Mouse (Mus musculus): ENCODE results near the gene Erf. TPM values are rescaled to one million over a fixed set of nuclear protein-coding genes. Genes with fewer than 3 reads are reported as not detected.

The Erf gene
- polyA plus RNA-seq, 1 experiment: 37.1 TPM

DNA sequence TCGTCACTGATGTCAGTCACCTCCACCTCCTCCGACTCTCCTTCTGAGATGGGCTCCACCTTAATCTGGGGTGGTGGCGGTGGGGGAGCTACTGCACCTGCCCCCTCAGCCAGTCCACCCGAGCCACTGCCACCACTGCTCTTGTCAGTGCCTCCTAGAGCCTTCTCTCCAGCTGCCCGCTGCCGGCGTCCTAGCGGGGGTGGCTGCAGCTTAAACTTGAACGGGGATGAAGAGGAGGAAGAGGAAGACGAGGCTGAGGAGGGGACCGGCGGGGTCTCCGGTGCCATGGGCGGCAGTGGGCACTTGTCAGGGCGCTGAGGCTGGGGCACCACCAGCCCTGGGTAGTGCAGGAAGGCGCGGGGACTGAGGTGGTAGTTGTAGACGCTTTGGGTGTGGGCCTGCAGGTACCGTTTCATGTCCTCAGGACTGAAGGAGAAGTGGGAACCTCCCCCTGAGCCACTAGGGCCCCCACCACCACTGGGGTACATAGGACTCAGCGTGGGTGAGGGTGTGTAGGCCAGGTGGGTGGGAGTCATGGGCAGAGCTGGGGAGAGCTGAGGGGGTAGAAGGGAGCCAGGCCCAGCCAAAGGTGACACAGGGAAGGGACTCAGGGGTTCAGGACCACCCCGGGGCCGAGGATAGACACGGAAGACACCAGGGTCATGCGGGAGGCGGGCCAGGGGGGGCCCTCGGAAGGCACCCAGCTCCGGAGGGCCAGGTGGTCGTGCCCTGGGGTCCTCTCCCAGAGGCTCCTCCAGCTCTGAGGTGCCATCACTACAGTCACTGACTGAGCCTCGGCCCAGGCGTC lies 5.8 kb downstream of the Erf start:
- Histone ChIP-seq H3K27me3 (ENCODE audit: control insufficient read depth, insufficient read depth, low read length) (no peaks in the 10 kb centered on the region), H3K4me3 (ENCODE audit: low read depth, low read length) (no peak overlapping the region), H3K36me3 (ENCODE audit: control insufficient read depth, insufficient read depth, low read length) (peaks cover 11% of the 10 kb centered on the region), H3K4me1 (ENCODE audit: control insufficient read depth, insufficient read depth, insufficient read length, low read length) (peaks cover 11% of the 10 kb centered on the region), H3K27ac (ENCODE audit: insufficient read depth, low read depth, low read length) (no peak overlapping the region)
- no peak for TF ChIP-seq POLR2A (IDR thresholded peaks at IDR 0.05; ENCODE audit: low read depth, low read length)
- no peak for TF ChIP-seq CTCF (IDR thresholded peaks at IDR 0.05; ENCODE audit: extremely low read depth, insufficient read length, insufficient replicate concordance, low read depth, low read length)
- WGBS: 88% methylated on average over 30 of the region's 30 CpGs

DNA sequence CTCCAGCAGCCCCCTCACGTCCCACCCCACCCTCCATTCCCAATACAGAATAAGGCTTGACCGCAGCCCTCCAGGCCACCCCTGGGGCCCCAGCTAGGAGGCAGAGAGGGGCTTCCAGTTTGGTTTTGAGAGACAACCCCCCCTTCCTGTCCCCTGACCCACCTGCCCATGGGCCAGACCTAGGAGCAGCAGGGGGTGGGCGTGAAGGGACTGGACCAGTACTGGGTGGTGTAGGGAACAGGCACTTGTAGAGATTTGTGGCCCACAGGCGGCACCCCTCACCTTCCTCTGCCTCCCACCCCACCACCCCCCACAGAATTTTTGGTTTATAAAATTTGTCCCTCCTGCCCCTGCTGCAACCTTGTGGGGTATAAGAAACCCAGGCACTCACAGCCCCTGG lies 7.2 kb downstream of the Erf start:
- peaks cover 9% of the 10 kb centered on the region for H3K4me1 ChIP-seq (ENCODE audit: control insufficient read depth, insufficient read depth, insufficient read length, low read length)
- TF ChIP-seq CTCF (IDR thresholded peaks at IDR 0.05; ENCODE audit: extremely low read depth, insufficient read length, insufficient replicate concordance, low read depth, low read length) (no peak), POLR2A (IDR thresholded peaks at IDR 0.05; ENCODE audit: low read depth, low read length) (no peak)
- H3K36me3 ChIP-seq (ENCODE audit: control insufficient read depth, insufficient read depth, low read length): peaks cover 11% of the 10 kb centered on the region
- H3K27me3 ChIP-seq (ENCODE audit: control insufficient read depth, insufficient read depth, low read length): no peaks in the 10 kb centered on the region
- WGBS: 93% methylated on average over 4 of the region's 4 CpGs
- H3K27ac ChIP-seq (ENCODE audit: insufficient read depth, low read depth, low read length): no peak overlapping the region
- no peak overlapping the region for H3K4me3 ChIP-seq (ENCODE audit: low read depth, low read length)

DNA sequence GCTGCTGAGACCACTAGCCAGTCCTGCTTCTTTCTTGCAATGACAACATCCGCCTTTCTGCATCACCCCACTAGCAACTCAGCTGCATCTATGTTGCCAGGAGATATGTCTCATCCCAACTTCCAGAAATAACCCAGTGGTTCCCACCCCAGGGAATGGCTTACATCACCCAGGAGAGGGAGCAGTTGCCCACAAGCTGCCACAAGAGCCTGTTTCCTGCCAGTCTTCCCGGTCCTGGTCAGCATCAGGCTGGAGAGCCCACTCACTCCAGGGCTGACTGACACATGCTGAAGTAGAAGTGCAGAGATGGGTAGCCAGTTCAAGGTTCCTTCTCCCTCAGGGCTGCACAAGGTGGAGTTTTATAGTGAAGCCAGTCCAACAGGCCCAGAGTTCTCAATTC lies 9.5 kb downstream of the Erf start:
- Histone ChIP-seq H3K36me3 (ENCODE audit: control insufficient read depth, insufficient read depth, low read length) (peaks cover 11% of the 10 kb centered on the region), H3K27me3 (ENCODE audit: control insufficient read depth, insufficient read depth, low read length) (no peaks in the 10 kb centered on the region), H3K4me3 (ENCODE audit: low read depth, low read length) (no peak overlapping the region), H3K4me1 (ENCODE audit: control insufficient read depth, insufficient read depth, insufficient read length, low read length) (peaks cover 3% of the 10 kb centered on the region), H3K27ac (ENCODE audit: insufficient read depth, low read depth, low read length) (no peak overlapping the region)
- whole genome bisulfite sequencing: 33% methylated on average over 2 of the region's 2 CpGs
- TF ChIP-seq POLR2A (IDR thresholded peaks at IDR 0.05; ENCODE audit: low read depth, low read length) (no peak), CTCF (IDR thresholded peaks at IDR 0.05; ENCODE audit: extremely low read depth, insufficient read length, insufficient replicate concordance, low read depth, low read length) (peak; percentile 42; the same call in 1 of the 2 replicates)

DNA sequence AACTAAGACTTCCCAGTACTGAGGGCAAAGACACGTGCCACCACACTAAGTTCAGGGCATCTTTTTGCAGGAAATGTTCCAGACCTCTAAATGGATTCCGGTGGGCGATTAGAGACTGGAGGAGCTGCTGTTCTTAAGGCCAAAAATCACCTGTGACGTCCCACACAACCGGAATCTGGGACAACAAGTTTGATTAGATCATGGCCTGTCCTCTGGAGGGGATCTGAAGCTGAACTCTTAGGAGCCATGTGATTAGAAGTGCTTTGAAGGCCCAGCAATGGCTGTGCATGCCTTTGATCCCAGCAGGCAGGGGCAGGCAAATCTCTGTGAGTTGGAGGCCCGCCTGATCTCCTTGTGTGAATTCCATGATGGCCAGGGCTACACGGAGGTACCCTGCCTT lies 9.9 kb downstream of the Erf start:
- Histone ChIP-seq H3K27ac (ENCODE audit: insufficient read depth, low read depth, low read length) (no peak overlapping the region), H3K4me3 (ENCODE audit: low read depth, low read length) (no peak overlapping the region), H3K36me3 (ENCODE audit: control insufficient read depth, insufficient read depth, low read length) (peaks cover 10% of the 10 kb centered on the region), H3K27me3 (ENCODE audit: control insufficient read depth, insufficient read depth, low read length) (no peaks in the 10 kb centered on the region), H3K4me1 (ENCODE audit: control insufficient read depth, insufficient read depth, insufficient read length, low read length) (peaks cover 5% of the 10 kb centered on the region)
- TF ChIP-seq CTCF (IDR thresholded peaks at IDR 0.05; ENCODE audit: extremely low read depth, insufficient read length, insufficient replicate concordance, low read depth, low read length): no peak
- TF ChIP-seq POLR2A (IDR thresholded peaks at IDR 0.05; ENCODE audit: low read depth, low read length): no peak
- 78% methylated on average over 7 of the region's 7 CpGs for WGBS

DNA sequence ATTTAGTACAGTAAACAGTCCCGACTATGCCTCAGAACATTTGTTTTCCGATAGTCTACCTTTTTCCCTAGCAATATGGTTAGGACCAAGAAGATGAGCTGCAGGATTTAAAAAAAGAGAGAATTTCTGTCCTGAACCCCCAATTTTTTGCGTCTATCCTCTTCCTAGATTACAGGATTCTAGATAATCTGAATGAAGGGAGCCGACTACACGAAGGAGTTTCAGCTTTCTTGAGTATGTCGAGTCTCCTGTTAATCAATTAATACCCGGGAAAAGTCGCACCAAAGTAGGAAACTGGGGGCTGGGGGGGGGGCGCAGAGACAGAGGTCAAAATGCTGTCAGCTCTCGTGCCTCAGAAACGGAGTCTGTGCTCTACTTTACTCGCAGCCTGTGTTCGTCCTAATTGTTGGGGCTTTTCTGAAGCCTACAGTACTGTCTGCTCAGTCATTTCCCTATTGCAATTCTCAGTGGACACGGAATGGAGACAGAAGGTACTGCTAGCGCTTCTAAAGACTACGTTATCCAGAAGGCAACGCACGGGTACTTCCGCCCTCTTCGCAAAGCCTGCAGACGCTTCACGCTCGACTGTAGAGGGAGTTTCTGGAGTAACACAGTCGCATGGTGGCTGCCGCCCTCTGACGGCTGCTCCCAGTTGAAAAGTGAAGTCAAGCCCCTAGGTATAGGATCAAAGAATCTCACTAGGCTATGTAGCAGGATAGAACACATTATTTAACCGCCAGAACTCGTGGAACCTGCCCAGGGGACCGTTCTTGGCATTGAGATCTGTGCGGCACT lies 11.5 kb downstream of the Erf start:
- peaks cover 7% of the 10 kb centered on the region; the same call in 1 of the 2 replicates for H3K36me3 ChIP-seq (ENCODE audit: control insufficient read depth, insufficient read depth, low read length)
- TF ChIP-seq CTCF (IDR thresholded peaks at IDR 0.05; ENCODE audit: extremely low read depth, insufficient read length, insufficient replicate concordance, low read depth, low read length) (peak; percentile 78; the same call in 1 of the 2 replicates), POLR2A (IDR thresholded peaks at IDR 0.05; ENCODE audit: low read depth, low read length) (no peak)
- H3K4me3 ChIP-seq (ENCODE audit: low read depth, low read length): peak overlapping the region; percentile 51
- H3K4me1 ChIP-seq (ENCODE audit: control insufficient read depth, insufficient read depth, insufficient read length, low read length): peaks cover 9% of the 10 kb centered on the region
- H3K27me3 ChIP-seq (ENCODE audit: control insufficient read depth, insufficient read depth, low read length): no peaks in the 10 kb centered on the region
- under 1% methylated on average over 30 of the region's 30 CpGs for WGBS
- H3K27ac ChIP-seq (ENCODE audit: insufficient read depth, low read depth, low read length): peak overlapping the region; percentile 86

DNA sequence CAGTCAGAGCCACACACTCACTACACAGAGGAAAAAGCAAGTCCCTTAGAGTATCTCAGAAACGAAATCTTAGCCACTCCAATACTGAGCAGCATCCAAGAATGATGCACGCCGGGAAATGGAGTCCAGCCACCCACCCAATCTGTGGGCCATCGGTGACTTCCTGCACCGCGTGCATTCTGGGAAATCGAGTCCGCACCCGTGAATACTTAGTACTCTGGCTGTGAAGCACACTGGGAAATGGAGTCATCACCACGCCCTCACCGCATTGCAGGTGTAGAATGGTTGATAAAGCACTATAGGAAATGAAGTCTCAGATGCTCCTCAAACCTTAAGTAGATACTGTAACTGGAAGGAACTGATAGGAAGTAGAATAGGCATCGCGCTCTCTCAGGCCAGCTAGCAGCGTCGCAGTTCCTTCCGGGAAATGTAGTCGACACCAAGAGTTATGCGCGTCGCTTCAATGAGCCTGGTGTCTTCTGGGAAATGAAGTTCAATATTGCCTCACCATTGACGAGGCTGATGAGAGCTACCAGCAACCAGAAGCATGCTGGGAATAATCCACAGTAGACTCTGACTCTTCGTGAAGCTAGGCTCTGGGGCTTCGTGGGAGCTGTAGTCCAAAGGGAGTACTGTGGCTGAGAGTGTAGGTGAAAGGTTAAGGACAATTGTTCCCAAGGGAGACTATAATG lies 12.4 kb downstream of the Erf start:
- peaks cover 15% of the 10 kb centered on the region; the same call in 1 of the 2 replicates for H3K36me3 ChIP-seq (ENCODE audit: control insufficient read depth, insufficient read depth, low read length)
- H3K27ac ChIP-seq (ENCODE audit: insufficient read depth, low read depth, low read length): peak overlapping the region; percentile 86
- peak overlapping the region; percentile 78 for H3K4me3 ChIP-seq (ENCODE audit: low read depth, low read length)
- H3K27me3 ChIP-seq (ENCODE audit: control insufficient read depth, insufficient read depth, low read length): no peaks in the 10 kb centered on the region
- TF ChIP-seq POLR2A (IDR thresholded peaks at IDR 0.05; ENCODE audit: low read depth, low read length) (no peak; the same call in 1 of the 2 replicates), CTCF (IDR thresholded peaks at IDR 0.05; ENCODE audit: extremely low read depth, insufficient read length, insufficient replicate concordance, low read depth, low read length) (no peak)
- under 1% methylated on average over 23 of the region's 23 CpGs for WGBS
- peaks cover 9% of the 10 kb centered on the region for H3K4me1 ChIP-seq (ENCODE audit: control insufficient read depth, insufficient read depth, insufficient read length, low read length)

Data from small intestine, adult 2 months (tissue).